Comparison of ENCODE assay signal across 23 mouse cellular contexts in genomic region chr17:44254698-44255097, GRCm38 (mm10).
A peak's percentile ranks its signal among the peaks of the same experiment; 100 is the strongest.
DNase-seq lines count a peak whose midpoint lies in the region; ATAC-seq and TF ChIP-seq lines count a peak whose summit lies in the region.
"Had no signal": no experiment of that assay in that cellular context is flagged by ENCODE, and none has a peak within 500 bp of the region (broad histone marks: within the 10 kb centered on the region; RNA-seq: fewer than 3 reads in every experiment).

No protein-coding gene starts in this region.

- H3K4me3 ChIP-seq in forebrain, postnatal 0 days (ENCODE audit: low read depth, low read length): no peak overlapping the region
- no peak overlapping the region for H3K4me3 ChIP-seq in forebrain, embryonic 12.5 days (replicated peaks)
- H3K4me3 ChIP-seq in kidney, embryonic 15.5 days (replicated peaks): no peak overlapping the region
- 0 out of 2 replicates have a peak overlapping the region, but pooled peaks have one; percentile 13 for H3K4me3 ChIP-seq in E14TG2a.4 (replicated peaks; ENCODE audit: low read length)
- H3K4me3 ChIP-seq in embryonic facial prominence, embryonic 12.5 days: no peak overlapping the region
- no peak overlapping the region for H3K4me3 ChIP-seq in thymus, adult 2 months (ENCODE audit: control insufficient read depth, insufficient read depth, low read length)
- H3K4me3 ChIP-seq: erythroblast, embryonic 14.5 days; forebrain, embryonic 10.5 days; forebrain, embryonic 15.5 days; heart, embryonic 10.5 days; hindbrain, embryonic 10.5 days; hindbrain, embryonic 15.5 days had no signal

- H3K9me3 ChIP-seq in forebrain, postnatal 0 days (ENCODE audit: low read length): no peaks in the 10 kb centered on the region
- H3K9me3 ChIP-seq in forebrain, embryonic 12.5 days: no peaks in the 10 kb centered on the region
- H3K9me3 ChIP-seq in kidney, embryonic 15.5 days (replicated peaks): peaks cover 4% of the 10 kb centered on the region; the same call in 1 of the 2 replicates
- no peaks in the 10 kb centered on the region for H3K9me3 ChIP-seq in E14TG2a.4 (ENCODE audit: low read length)
- H3K9me3 ChIP-seq in embryonic facial prominence, embryonic 12.5 days: peaks cover 4% of the 10 kb centered on the region; the same call in 1 of the 2 replicates
- H3K9me3 ChIP-seq: forebrain, embryonic 15.5 days; hindbrain, embryonic 15.5 days had no signal

- no peaks in the 10 kb centered on the region for H3K27me3 ChIP-seq in forebrain, postnatal 0 days (ENCODE audit: insufficient read depth, low read length)
- peaks cover 15% of the 10 kb centered on the region; the same call in 1 of the 2 replicates for H3K27me3 ChIP-seq in forebrain, embryonic 12.5 days
- H3K27me3 ChIP-seq in kidney, embryonic 15.5 days: peaks cover 27% of the 10 kb centered on the region
- peaks cover 36% of the 10 kb centered on the region for H3K27me3 ChIP-seq in E14TG2a.4 (ENCODE audit: insufficient read depth, low read length)
- peaks cover 3% of the 10 kb centered on the region; the same call in 1 of the 2 replicates for H3K27me3 ChIP-seq in embryonic facial prominence, embryonic 12.5 days
- no peaks in the 10 kb centered on the region for H3K27me3 ChIP-seq in thymus, adult 2 months (ENCODE audit: control insufficient read depth, insufficient read depth, low read length)
- H3K27me3 ChIP-seq: forebrain, embryonic 15.5 days had no signal

- no peak overlapping the region for H3K4me2 ChIP-seq in forebrain, postnatal 0 days (ENCODE audit: low read depth)
- H3K4me2 ChIP-seq in forebrain, embryonic 12.5 days: no peak overlapping the region
- H3K4me2 ChIP-seq in kidney, embryonic 15.5 days: peak overlapping the region; percentile 44
- peak overlapping the region; percentile 23; the same call in 1 of the 2 replicates for H3K4me2 ChIP-seq in embryonic facial prominence, embryonic 12.5 days (replicated peaks)
- H3K4me2 ChIP-seq: forebrain, embryonic 15.5 days; hindbrain, embryonic 15.5 days had no signal

- no peak overlapping the region for H3K27ac ChIP-seq in forebrain, postnatal 0 days (ENCODE audit: low read depth, low read length)
- no peak overlapping the region for H3K27ac ChIP-seq in forebrain, embryonic 12.5 days
- 0 out of 2 replicates have a peak overlapping the region, but pooled peaks have one; percentile 41 for H3K27ac ChIP-seq in kidney, embryonic 15.5 days
- H3K27ac ChIP-seq in embryonic facial prominence, embryonic 12.5 days: peak overlapping the region; percentile 61
- no peak overlapping the region for H3K27ac ChIP-seq in thymus, adult 2 months (ENCODE audit: control insufficient read depth, insufficient read depth, low read length)
- H3K27ac ChIP-seq: forebrain, embryonic 10.5 days; forebrain, embryonic 15.5 days; heart, embryonic 10.5 days; hindbrain, embryonic 10.5 days; hindbrain, embryonic 15.5 days had no signal

- no peaks in the 10 kb centered on the region for H3K36me3 ChIP-seq in forebrain, postnatal 0 days (ENCODE audit: insufficient read depth)
- no peaks in the 10 kb centered on the region for H3K36me3 ChIP-seq in forebrain, embryonic 12.5 days (replicated peaks)
- H3K36me3 ChIP-seq in kidney, embryonic 15.5 days: no peaks in the 10 kb centered on the region
- H3K36me3 ChIP-seq in E14TG2a.4 (ENCODE audit: insufficient read depth, low read length): no peaks in the 10 kb centered on the region
- H3K36me3 ChIP-seq in embryonic facial prominence, embryonic 12.5 days: no peaks in the 10 kb centered on the region
- H3K36me3 ChIP-seq in thymus, adult 2 months (ENCODE audit: control insufficient read depth, insufficient read depth, low read length): no peaks in the 10 kb centered on the region
- H3K36me3 ChIP-seq: forebrain, embryonic 10.5 days; forebrain, embryonic 15.5 days; hindbrain, embryonic 10.5 days; hindbrain, embryonic 15.5 days had no signal

- WGBS in forebrain, postnatal 0 days: 49% methylated on average over 8 of the region's 8 CpGs
- 64% methylated on average over 8 of the region's 8 CpGs for WGBS in forebrain, embryonic 12.5 days
- 37% methylated on average over 8 of the region's 8 CpGs for WGBS in kidney, embryonic 15.5 days
- 28% methylated on average over 8 of the region's 8 CpGs for WGBS in embryonic facial prominence, embryonic 12.5 days
- WGBS in thymus, adult 2 months: 93% methylated on average over 8 of the region's 8 CpGs

- TF ChIP-seq POLR2A in thymus, adult 2 months (IDR thresholded peaks at IDR 0.05; ENCODE audit: control insufficient read depth, extremely low read depth, insufficient read depth, low read length, poor library complexity): no peak

- DNase-seq in forebrain, postnatal 0 days: no peak
- DNase-seq in kidney, postnatal 25 days: no peak
- DNase-seq in thymus, adult 2 months: no peak
- DNase-seq in T-cell, adult 2 months (ENCODE audit: low spot score): no peak
- DNase-seq: adrenal gland, adult 8-10 months; adrenal gland, postnatal 36 days; cerebellum, adult 11 months; cerebellum, adult 8-10 months; cerebellum, postnatal 36 days; gastrocnemius, postnatal 25 days; heart, postnatal 10 days; kidney, adult 9 months had no signal

- ATAC-seq in forebrain, postnatal 0 days: no peak
- no peak for ATAC-seq in forebrain, embryonic 12.5 days (ENCODE audit: low FRiP score)
- 0 out of 2 replicates have a peak, but pooled peaks have one; percentile 20 for ATAC-seq in kidney, embryonic 15.5 days (replicated peaks; ENCODE audit: low FRiP score)
- ATAC-seq in embryonic facial prominence, embryonic 12.5 days (ENCODE audit: insufficient number of reproducible peaks, insufficient read depth, low FRiP score, low TSS enrichment): no peak
- ATAC-seq: forebrain, embryonic 15.5 days; intestine, embryonic 16.5 days had no signal

- 0 out of 2 replicates have a peak overlapping the region, but pooled peaks have one; percentile 3 for H3K9ac ChIP-seq in forebrain, postnatal 0 days
- H3K9ac ChIP-seq in forebrain, embryonic 12.5 days: no peak overlapping the region
- no peak overlapping the region for H3K9ac ChIP-seq in kidney, embryonic 15.5 days
- H3K9ac ChIP-seq in embryonic facial prominence, embryonic 12.5 days: no peak overlapping the region
- H3K9ac ChIP-seq: forebrain, embryonic 15.5 days; hindbrain, embryonic 15.5 days had no signal

- no peak for TF ChIP-seq CTCF in forebrain, postnatal 0 days (IDR thresholded peaks at IDR 0.05; ENCODE audit: low read depth)
- no peak for TF ChIP-seq CTCF in E14TG2a.4 (conservative IDR thresholded peaks at IDR 0.05; ENCODE audit: low read length)
- no peak for TF ChIP-seq CTCF in thymus, adult 2 months (IDR thresholded peaks at IDR 0.05; ENCODE audit: borderline replicate concordance, control insufficient read depth, extremely low read depth, insufficient read depth, low read length, poor library complexity)

- 0 out of 2 replicates have a peak, but pooled peaks cover 5% of the 10 kb centered on the region for H3K4me1 ChIP-seq in forebrain, postnatal 0 days (ENCODE audit: insufficient read depth)
- no peaks in the 10 kb centered on the region for H3K4me1 ChIP-seq in forebrain, embryonic 12.5 days
- H3K4me1 ChIP-seq in kidney, embryonic 15.5 days: peaks cover 17% of the 10 kb centered on the region
- peaks cover 28% of the 10 kb centered on the region for H3K4me1 ChIP-seq in E14TG2a.4 (replicated peaks; ENCODE audit: low read depth, low read length)
- H3K4me1 ChIP-seq in embryonic facial prominence, embryonic 12.5 days: peaks cover 22% of the 10 kb centered on the region
- 0 out of 2 replicates have a peak, but pooled peaks cover 3% of the 10 kb centered on the region for H3K4me1 ChIP-seq in thymus, adult 2 months (replicated peaks; ENCODE audit: control insufficient read depth, insufficient read depth, low read length)
- H3K4me1 ChIP-seq: forebrain, embryonic 10.5 days; forebrain, embryonic 15.5 days; hindbrain, embryonic 10.5 days had no signal

Comparison
In these comparisons a context has a peak if more than half of its experiments do, and no peak if none do; other contexts are left out.
1. H3K27ac ChIP-seq: peak in kidney, embryonic 15.5 days (single experiment) and embryonic facial prominence, embryonic 12.5 days (single experiment); none in forebrain, postnatal 0 days (single experiment), forebrain, embryonic 12.5 days (single experiment) and thymus, adult 2 months (single experiment).
2. H3K4me2 ChIP-seq: peak in kidney, embryonic 15.5 days (single experiment) and embryonic facial prominence, embryonic 12.5 days (single experiment); none in forebrain, postnatal 0 days (single experiment) and forebrain, embryonic 12.5 days (single experiment).